Comparison of ENCODE assay signal across 12 mouse cellular contexts in genomic region chr6:32407574-32408185, GRCm38 (mm10).
DNase-seq lines count a peak whose midpoint lies in the region; ATAC-seq and TF ChIP-seq lines count a peak whose summit lies in the region.
"Had no signal": no experiment of that assay in that cellular context is flagged by ENCODE, and none has a peak within 500 bp of the region (broad histone marks: within the 10 kb centered on the region; RNA-seq: fewer than 3 reads in every experiment).

No protein-coding gene starts in this region.

- H3K9me3 ChIP-seq in embryonic facial prominence, embryonic 12.5 days, result no peaks in the 10 kb centered on the region
- no peaks in the 10 kb centered on the region for H3K9me3 ChIP-seq in hindbrain, embryonic 15.5 days
- no peaks in the 10 kb centered on the region for H3K9me3 ChIP-seq in neural tube, embryonic 13.5 days
- H3K9me3 ChIP-seq: liver, embryonic 12.5 days had no signal

- peaks cover 7% of the 10 kb centered on the region for H3K4me1 ChIP-seq in embryonic facial prominence, embryonic 12.5 days
- peaks cover 60% of the 10 kb centered on the region for H3K4me1 ChIP-seq in hindbrain, embryonic 15.5 days (replicated peaks)
- H3K4me1 ChIP-seq in neural tube, embryonic 13.5 days (replicated peaks), result peaks cover 67% of the 10 kb centered on the region
- H3K4me1 ChIP-seq: liver, embryonic 12.5 days had no signal

- H3K4me3 ChIP-seq in layer of hippocampus, adult 2 months, result no peak overlapping the region
- H3K4me3 ChIP-seq in embryonic facial prominence, embryonic 12.5 days, result no peak overlapping the region
- no peak overlapping the region for H3K4me3 ChIP-seq in hindbrain, embryonic 15.5 days
- H3K4me3 ChIP-seq in neural tube, embryonic 13.5 days, result no peak overlapping the region
- H3K4me3 ChIP-seq: liver, embryonic 12.5 days had no signal

- WGBS in embryonic facial prominence, embryonic 12.5 days, result 36% methylated on average over 8 of the region's 8 CpGs
- 23% methylated on average over 8 of the region's 8 CpGs for WGBS in hindbrain, embryonic 15.5 days
- WGBS in neural tube, embryonic 13.5 days, result 7% methylated on average over 8 of the region's 8 CpGs

- H3K4me2 ChIP-seq in embryonic facial prominence, embryonic 12.5 days (replicated peaks), result no peak overlapping the region
- H3K4me2 ChIP-seq in hindbrain, embryonic 15.5 days, result no peak overlapping the region
- H3K4me2 ChIP-seq in neural tube, embryonic 13.5 days, result no peak overlapping the region
- H3K4me2 ChIP-seq: liver, embryonic 12.5 days had no signal

- H3K9ac ChIP-seq in embryonic facial prominence, embryonic 12.5 days, result no peak overlapping the region
- H3K9ac ChIP-seq in hindbrain, embryonic 15.5 days, result no peak overlapping the region
- no peak overlapping the region for H3K9ac ChIP-seq in neural tube, embryonic 13.5 days
- H3K9ac ChIP-seq: liver, embryonic 12.5 days had no signal

- no peak for TF ChIP-seq CTCF in layer of hippocampus, adult 2 months (conservative IDR thresholded peaks at IDR 0.05)

- H3K36me3 ChIP-seq in embryonic facial prominence, embryonic 12.5 days, result no peaks in the 10 kb centered on the region
- H3K36me3 ChIP-seq in hindbrain, embryonic 15.5 days, result no peaks in the 10 kb centered on the region
- H3K36me3 ChIP-seq in neural tube, embryonic 13.5 days, result no peaks in the 10 kb centered on the region
- H3K36me3 ChIP-seq: liver, embryonic 12.5 days had no signal

- no peak for DNase-seq in layer of hippocampus, adult 2 months (ENCODE audit: low spot score in 2 of 2)
- DNase-seq in layer of hippocampus, postnatal 10 days (ENCODE audit: low spot score in 2 of 2), result no peak
- DNase-seq in adrenal gland, postnatal 14 days, result no peak
- no peak for DNase-seq in urinary bladder, postnatal 14 days (ENCODE audit: low spot score)
- no peak for DNase-seq in frontal cortex, postnatal 14 days (ENCODE audit: low spot score in 2 of 2)
- DNase-seq: gastrocnemius, postnatal 10 days; thymus, postnatal 14 days had no signal

- peak overlapping the region; percentile 80 for H3K27ac ChIP-seq in layer of hippocampus, adult 2 months
- no peak overlapping the region for H3K27ac ChIP-seq in embryonic facial prominence, embryonic 12.5 days
- H3K27ac ChIP-seq in hindbrain, embryonic 15.5 days (replicated peaks), result no peak overlapping the region
- H3K27ac ChIP-seq in neural tube, embryonic 13.5 days (replicated peaks), result no peak overlapping the region
- H3K27ac ChIP-seq: liver, embryonic 12.5 days; macrophage had no signal

- no peaks in the 10 kb centered on the region for H3K27me3 ChIP-seq in embryonic facial prominence, embryonic 12.5 days
- H3K27me3 ChIP-seq in hindbrain, embryonic 15.5 days, result no peaks in the 10 kb centered on the region
- no peaks in the 10 kb centered on the region for H3K27me3 ChIP-seq in neural tube, embryonic 13.5 days
- H3K27me3 ChIP-seq: liver, embryonic 12.5 days had no signal

- 0 out of 2 replicates have a peak, but pooled peaks have one; percentile 6 for ATAC-seq in embryonic facial prominence, embryonic 12.5 days (ENCODE audit: insufficient number of reproducible peaks, insufficient read depth, low FRiP score, low TSS enrichment)
- peak; percentile 31; the same call in 1 of the 2 replicates for ATAC-seq in hindbrain, embryonic 15.5 days (ENCODE audit: low FRiP score, low read depth)
- peak; percentile 48; the same call in 1 of the 2 replicates for ATAC-seq in neural tube, embryonic 13.5 days (ENCODE audit: low read depth)
- ATAC-seq: liver, embryonic 12.5 days had no signal
